Mouse (Mus musculus) olfactory bulb, adult 2 months (tissue): ENCODE measurements around the gene D17Wsu92e.

ENCODE experiments used
- CTCF ChIP-seq: fragments of 200-500 bp; IDR thresholded peaks from 2 replicates; pipeline ENCODE4 v1.5.1; 2012; ENCODE audit warnings: low read depth, mild to moderate bottlenecking, low read length, moderate library complexity; ENCODE audit not compliant: insufficient read depth
- POLR2A ChIP-seq: fragments of 200-500 bp; IDR thresholded peaks from 2 replicates; pipeline ENCODE4 v1.6.1; 2012; ENCODE audit warnings: mild to moderate bottlenecking, low read depth, low read length, moderate library complexity; ENCODE audit not compliant: insufficient read depth

DNA sequence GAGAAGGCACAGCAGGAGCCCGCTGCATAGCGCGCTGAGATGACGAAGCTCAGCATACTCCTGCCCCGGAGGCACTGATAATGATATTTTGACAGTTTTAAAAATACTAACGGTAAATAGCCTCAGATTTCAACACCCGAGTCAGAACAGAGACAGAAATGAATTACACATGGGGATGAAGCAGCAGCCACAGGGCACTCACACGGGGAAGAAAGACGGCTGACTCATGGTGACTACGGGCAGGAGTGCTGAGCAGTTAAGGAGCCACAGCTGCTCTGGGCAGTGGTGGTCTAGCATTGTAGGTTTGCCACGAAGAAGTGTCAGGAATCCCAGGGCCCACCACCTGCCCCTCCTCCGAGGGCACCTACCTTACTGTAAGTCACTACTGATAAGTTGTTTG lies 52.9 kb downstream of the D17Wsu92e start:
- TF ChIP-seq CTCF = no peak
- no peak for TF ChIP-seq POLR2A
